Mouse (Mus musculus) megakaryocyte, embryonic 14.5 days (primary cell): ENCODE measurements around the gene Sema5b. TPM values are rescaled to one million over a fixed set of nuclear protein-coding genes. Genes with fewer than 3 reads are reported as not detected.

ENCODE experiments used
- H3K27me3 ChIP-seq: replicated peaks from 2 replicates; pipeline ENCODE3; 2012; ENCODE audit warnings: inconsistent platforms
- H3K36me3 ChIP-seq: replicated peaks from 2 replicates; pipeline ENCODE3; 2012; ENCODE audit warnings: low read length, inconsistent platforms, mixed read lengths
- H3K4me1 ChIP-seq: 2 replicates; pipeline ENCODE4 v1.6.1; 2012; ENCODE audit warnings: inconsistent platforms
- H3K4me3 ChIP-seq: replicated peaks from 2 replicates; pipeline ENCODE3; 2012; ENCODE audit warnings: moderate library complexity, mild to moderate bottlenecking, inconsistent platforms
- H3K9me3 ChIP-seq: 2 replicates; pipeline ENCODE4 v1.6.1; 2012; ENCODE audit warnings: inconsistent platforms
- FLI1 ChIP-seq: IDR thresholded peaks from 2 replicates; pipeline ENCODE4 v1.6.1; 2012; ENCODE audit warnings: low read length, inconsistent platforms, mixed read lengths
- GATA1 ChIP-seq: IDR thresholded peaks from 3 replicates; pipeline ENCODE4 v1.6.1; 2012; ENCODE audit warnings: mixed read lengths, low read length, inconsistent platforms, borderline replicate concordance
- polyA plus RNA-seq: library from polyadenylated mRNA; stranded (reverse); fragments of >175 nt; gene quantifications from 2 replicates; pipeline ENCODE4 v1.2.3, GENCODE M21; 2012; ENCODE audit warnings: low replicate concordance; ENCODE audit not compliant: insufficient read depth

The Sema5b gene
- polyA plus RNA-seq, 1 experiment, result not detected

GRCm38 (mm10) chr16:35603729-35604522 lies 63.0 kb downstream of the Sema5b start:
- no peaks in the 10 kb centered on the region for H3K4me1 ChIP-seq
- peaks cover 37% of the 10 kb centered on the region for H3K27me3 ChIP-seq
- no peaks in the 10 kb centered on the region for H3K36me3 ChIP-seq
- no peak overlapping the region for H3K4me3 ChIP-seq
- H3K9me3 ChIP-seq, result no peaks in the 10 kb centered on the region
- no peak for TF ChIP-seq FLI1
- TF ChIP-seq GATA1, result no peak

- Histone ChIP-seq H3K4me3 (no peak overlapping the region), H3K27me3 (peaks cover 33% of the 10 kb centered on the region), H3K4me1 (no peaks in the 10 kb centered on the region), H3K36me3 (no peaks in the 10 kb centered on the region), H3K9me3 (no peaks in the 10 kb centered on the region)
- TF ChIP-seq FLI1, result no peak
- no peak for TF ChIP-seq GATA1
Measured at GRCm38 (mm10) chr16:35607250-35607649, 66.3 kb downstream of the Sema5b start.

DNA sequence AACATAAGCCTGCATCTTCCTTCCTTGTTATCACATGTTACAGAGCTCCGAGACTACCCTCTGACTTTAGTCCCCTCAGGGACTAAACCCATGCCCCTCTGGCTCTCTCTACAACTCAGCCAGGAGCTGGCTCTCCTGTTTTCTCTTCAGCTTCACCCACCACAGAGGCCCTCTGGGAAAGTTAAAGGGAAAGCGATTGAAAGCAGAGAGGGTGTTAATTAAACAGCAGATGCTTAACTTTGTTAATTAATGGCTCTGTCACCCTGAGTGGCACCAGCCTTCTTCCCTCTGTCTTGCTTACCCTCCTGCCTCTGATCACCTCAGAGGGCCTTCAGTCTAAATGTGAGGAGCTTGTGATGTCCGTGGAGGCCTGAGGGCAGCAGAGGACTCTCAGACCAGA lies 67.3 kb downstream of the Sema5b start:
- Histone ChIP-seq H3K4me1 (no peaks in the 10 kb centered on the region), H3K4me3 (no peak overlapping the region), H3K27me3 (peaks cover 36% of the 10 kb centered on the region), H3K36me3 (no peaks in the 10 kb centered on the region), H3K9me3 (no peaks in the 10 kb centered on the region)
- TF ChIP-seq FLI1, result no peak

DNA sequence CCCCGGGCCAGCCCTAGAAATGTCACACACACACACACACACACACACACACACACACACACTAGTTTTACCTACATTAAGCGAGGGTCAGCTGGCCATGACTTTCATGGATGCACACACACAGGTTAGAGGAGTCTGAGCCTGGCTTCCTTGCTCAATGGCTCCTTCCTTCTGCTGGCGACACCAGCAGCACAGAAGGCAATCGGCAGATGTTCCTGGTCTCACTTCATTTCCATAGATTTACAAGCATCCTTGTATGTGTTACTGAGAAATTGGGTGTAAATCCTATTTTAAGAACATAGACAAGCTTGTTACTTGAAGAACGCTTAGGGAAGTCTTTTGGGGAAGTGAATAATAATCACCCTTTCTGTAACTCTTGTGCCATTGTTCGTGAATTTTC lies 68.6 kb downstream of the Sema5b start:
- Histone ChIP-seq H3K4me3 (no peak overlapping the region), H3K4me1 (no peaks in the 10 kb centered on the region), H3K36me3 (no peaks in the 10 kb centered on the region), H3K9me3 (no peaks in the 10 kb centered on the region), H3K27me3 (peaks cover 40% of the 10 kb centered on the region)
- TF ChIP-seq FLI1 (no peak), GATA1 (no peak)

GRCm38 (mm10) chr16:35613851-35614804 lies 73.2 kb downstream of the Sema5b start:
- no peaks in the 10 kb centered on the region; the same call in 1 of the 2 replicates for H3K4me1 ChIP-seq
- no peaks in the 10 kb centered on the region for H3K36me3 ChIP-seq
- peaks cover 44% of the 10 kb centered on the region for H3K27me3 ChIP-seq
- H3K9me3 ChIP-seq, result no peaks in the 10 kb centered on the region
- H3K4me3 ChIP-seq, result no peak overlapping the region
- no peak for TF ChIP-seq GATA1
- no peak for TF ChIP-seq FLI1

DNA sequence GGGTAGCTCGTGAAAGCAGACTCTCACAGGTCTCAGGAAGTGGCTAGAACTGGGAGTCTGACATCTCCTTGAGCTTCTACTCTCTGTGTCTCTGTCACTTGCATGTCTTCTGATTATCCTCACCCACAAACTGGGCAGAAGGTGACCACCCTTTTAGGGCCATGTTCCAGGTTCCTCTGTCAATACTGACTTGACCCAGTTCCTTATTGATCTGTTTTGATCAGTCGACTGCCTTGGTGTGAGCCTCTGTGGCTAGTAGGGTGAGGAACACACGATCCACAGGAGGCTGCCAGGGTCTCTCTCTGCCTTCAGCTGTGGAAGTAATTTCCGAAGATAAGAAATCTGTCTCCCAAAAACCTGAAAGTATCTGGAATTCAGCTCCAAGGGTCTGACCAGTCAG lies 76.8 kb downstream of the Sema5b start:
- TF ChIP-seq GATA1 (no peak), FLI1 (no peak)
- H3K27me3 ChIP-seq, result peaks cover 41% of the 10 kb centered on the region

DNA sequence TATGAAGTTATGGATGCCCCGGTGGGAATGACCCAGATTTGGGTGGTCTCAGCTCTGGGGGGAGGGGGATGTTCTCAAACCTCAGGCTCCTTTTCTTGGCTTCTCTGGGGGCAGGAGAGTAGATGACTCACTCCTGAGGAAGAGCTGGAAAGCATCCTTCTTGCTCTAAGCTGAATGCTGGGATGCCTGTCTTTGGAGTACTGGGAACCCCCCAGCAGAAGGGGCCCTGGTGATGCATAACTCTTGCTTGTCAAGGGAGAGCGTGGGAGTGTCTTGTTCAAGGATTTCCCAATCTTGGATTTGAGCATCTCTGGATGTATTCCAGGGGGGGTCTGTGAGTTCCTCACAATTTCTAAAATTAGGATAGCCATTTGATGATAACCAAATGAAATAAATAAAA lies 82.1 kb downstream of the Sema5b start:
- Histone ChIP-seq H3K27me3 (peaks cover 33% of the 10 kb centered on the region), H3K9me3 (no peaks in the 10 kb centered on the region), H3K36me3 (no peaks in the 10 kb centered on the region), H3K4me1 (no peaks in the 10 kb centered on the region), H3K4me3 (no peak overlapping the region)
- no peak for TF ChIP-seq GATA1
- TF ChIP-seq FLI1, result no peak

More for the DNA sequence above, 76.8 kb downstream of the Sema5b start:
- Histone ChIP-seq H3K4me3 (no peak overlapping the region), H3K4me1 (no peaks in the 10 kb centered on the region; the same call in 1 of the 2 replicates), H3K9me3 (no peaks in the 10 kb centered on the region), H3K36me3 (no peaks in the 10 kb centered on the region)

DNA sequence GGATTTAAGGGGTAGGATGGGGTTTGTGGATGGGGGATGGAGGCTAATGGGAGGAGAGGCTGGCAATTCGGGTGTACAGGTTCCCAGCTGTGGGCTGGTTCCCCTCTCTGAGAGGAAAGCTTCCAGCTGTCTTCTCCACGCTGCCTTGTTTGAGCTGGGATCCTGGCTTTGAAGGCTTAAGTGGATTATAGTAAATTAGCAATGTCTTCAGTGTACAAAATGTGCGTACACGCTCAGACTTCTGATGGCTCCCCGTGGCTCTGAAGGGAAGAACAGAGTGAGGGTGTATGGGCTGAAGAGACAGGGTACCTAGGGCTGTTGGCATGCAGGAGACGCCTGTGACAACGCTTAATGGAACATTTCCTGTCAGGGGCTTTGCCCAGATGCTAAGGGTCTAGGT lies 83.0 kb downstream of the Sema5b start:
- Histone ChIP-seq H3K4me1 (no peaks in the 10 kb centered on the region), H3K27me3 (peaks cover 34% of the 10 kb centered on the region), H3K9me3 (no peaks in the 10 kb centered on the region), H3K36me3 (no peaks in the 10 kb centered on the region), H3K4me3 (no peak overlapping the region)
- TF ChIP-seq FLI1 (no peak), GATA1 (no peak)

- Histone ChIP-seq H3K4me1 (no peaks in the 10 kb centered on the region), H3K9me3 (no peaks in the 10 kb centered on the region), H3K36me3 (no peaks in the 10 kb centered on the region), H3K4me3 (no peak overlapping the region), H3K27me3 (peaks cover 37% of the 10 kb centered on the region)
- TF ChIP-seq FLI1 (no peak), GATA1 (no peak)
Measured at GRCm38 (mm10) chr16:35624877-35625276, 83.9 kb downstream of the Sema5b start.

GRCm38 (mm10) chr16:35625286-35626020 lies 84.5 kb downstream of the Sema5b start:
- Histone ChIP-seq H3K36me3 (no peaks in the 10 kb centered on the region), H3K4me1 (no peaks in the 10 kb centered on the region), H3K4me3 (no peak overlapping the region), H3K9me3 (no peaks in the 10 kb centered on the region), H3K27me3 (peaks cover 40% of the 10 kb centered on the region)
- TF ChIP-seq FLI1 (no peak), GATA1 (no peak)
